Mouse (Mus musculus): ENCODE results near the gene Gabrr2. TPM values are rescaled to one million over a fixed set of nuclear protein-coding genes. Genes with fewer than 3 reads are reported as not detected.

Gene Gabrr2
- polyA plus RNA-seq, 1 experiment from 2014 or later = not detected

- H3K4me3 ChIP-seq (ENCODE audit: low read depth, low read length) = no peak overlapping the region
These were observed 10.1 kb upstream of the Gabrr2 start for GRCm38 (mm10) chr4:33052650-33053049.

GRCm38 (mm10) chr4:33054426-33054825 is 8.4 kb upstream of the Gabrr2 start:
- H3K27me3 ChIP-seq (ENCODE audit: insufficient read depth, low read length) = no peaks in the 10 kb centered on the region
- TF ChIP-seq EP300 (IDR thresholded peaks at IDR 0.05; ENCODE audit: low read depth) = no peak
- TF ChIP-seq CTCF (IDR thresholded peaks at IDR 0.05; ENCODE audit: low read depth) = no peak

More at GRCm38 (mm10) chr4:33052650-33053049, 10.1 kb upstream of the Gabrr2 start:
- no peaks in the 10 kb centered on the region for H3K9me3 ChIP-seq (ENCODE audit: low read length)
- TF ChIP-seq CTCF (IDR thresholded peaks at IDR 0.05; ENCODE audit: low read depth) (no peak), EP300 (IDR thresholded peaks at IDR 0.05; ENCODE audit: low read depth) (no peak)
- no peak overlapping the region for H3K4me2 ChIP-seq (ENCODE audit: low read depth, low read length)
- DNase-seq = peak; percentile 31
- H3K4me1 ChIP-seq (ENCODE audit: insufficient read depth) = no peaks in the 10 kb centered on the region
- no peak for ATAC-seq
- no peaks in the 10 kb centered on the region for H3K27me3 ChIP-seq (ENCODE audit: insufficient read depth, low read length)
- no peak overlapping the region for H3K27ac ChIP-seq (ENCODE audit: low read depth)
- H3K36me3 ChIP-seq (replicated peaks; ENCODE audit: insufficient read depth, low read length) = peaks cover 30% of the 10 kb centered on the region
- H3K9ac ChIP-seq (replicated peaks) = no peak overlapping the region
- 87% methylated on average over 5 of the region's 5 CpGs for WGBS (ENCODE audit: insufficient replicate concordance)

GRCm38 (mm10) chr4:33056317-33056716 is 6.5 kb upstream of the Gabrr2 start:
- H3K4me2 ChIP-seq (ENCODE audit: low read depth, low read length) = no peak overlapping the region
- peaks cover 8% of the 10 kb centered on the region for H3K36me3 ChIP-seq (replicated peaks; ENCODE audit: insufficient read depth, low read length)
- TF ChIP-seq CTCF (IDR thresholded peaks at IDR 0.05; ENCODE audit: low read depth) (no peak), EP300 (IDR thresholded peaks at IDR 0.05; ENCODE audit: low read depth) (no peak)
- H3K9ac ChIP-seq (replicated peaks) = no peak overlapping the region
- no peak overlapping the region for H3K27ac ChIP-seq (ENCODE audit: low read depth)
- ATAC-seq = no peak
- no peaks in the 10 kb centered on the region for H3K27me3 ChIP-seq (ENCODE audit: insufficient read depth, low read length)
- 77% methylated on average over 1 of the region's 1 CpGs for WGBS (ENCODE audit: insufficient replicate concordance)
- no peaks in the 10 kb centered on the region for H3K4me1 ChIP-seq (ENCODE audit: insufficient read depth)
- no peaks in the 10 kb centered on the region for H3K9me3 ChIP-seq (ENCODE audit: low read length)
- H3K4me3 ChIP-seq (ENCODE audit: low read depth, low read length) = no peak overlapping the region
- no peak for DNase-seq

More at GRCm38 (mm10) chr4:33054426-33054825, 8.4 kb upstream of the Gabrr2 start:
- H3K4me1 ChIP-seq (ENCODE audit: insufficient read depth) = no peaks in the 10 kb centered on the region
- H3K9me3 ChIP-seq (ENCODE audit: low read length) = no peaks in the 10 kb centered on the region
- no peak overlapping the region for H3K27ac ChIP-seq (ENCODE audit: low read depth)
- H3K4me3 ChIP-seq (ENCODE audit: low read depth, low read length) = no peak overlapping the region
- no peak for ATAC-seq
- no peak overlapping the region for H3K4me2 ChIP-seq (ENCODE audit: low read depth, low read length)
- peaks cover 23% of the 10 kb centered on the region for H3K36me3 ChIP-seq (replicated peaks; ENCODE audit: insufficient read depth, low read length)
- H3K9ac ChIP-seq (replicated peaks) = no peak overlapping the region
- DNase-seq = no peak

GRCm38 (mm10) chr4:33057890-33058687 is 4.7 kb upstream of the Gabrr2 start:
- Histone ChIP-seq H3K9me3 (ENCODE audit: low read length) (no peaks in the 10 kb centered on the region), H3K9ac (replicated peaks) (no peak overlapping the region), H3K27ac (ENCODE audit: low read depth) (no peak overlapping the region), H3K27me3 (ENCODE audit: insufficient read depth, low read length) (no peaks in the 10 kb centered on the region), H3K36me3 (replicated peaks; ENCODE audit: insufficient read depth, low read length) (no peaks in the 10 kb centered on the region), H3K4me1 (ENCODE audit: insufficient read depth) (no peaks in the 10 kb centered on the region), H3K4me3 (ENCODE audit: low read depth, low read length) (no peak overlapping the region), H3K4me2 (ENCODE audit: low read depth, low read length) (no peak overlapping the region)
- DNase-seq (no peak), ATAC-seq (no peak)
- WGBS (ENCODE audit: insufficient replicate concordance) = 79% methylated on average over 11 of the region's 11 CpGs
- TF ChIP-seq CTCF (IDR thresholded peaks at IDR 0.05; ENCODE audit: low read depth) (no peak), EP300 (IDR thresholded peaks at IDR 0.05; ENCODE audit: low read depth) (no peak)

GRCm38 (mm10) chr4:33061158-33061557 is 1.6 kb upstream of the Gabrr2 start:
- Histone ChIP-seq H3K9ac (replicated peaks) (no peak overlapping the region), H3K4me2 (ENCODE audit: low read depth, low read length) (no peak overlapping the region), H3K27ac (ENCODE audit: low read depth) (no peak overlapping the region), H3K9me3 (ENCODE audit: low read length) (no peaks in the 10 kb centered on the region), H3K4me1 (ENCODE audit: insufficient read depth) (peaks cover 2% of the 10 kb centered on the region; the same call in 1 of the 2 replicates), H3K4me3 (ENCODE audit: low read depth, low read length) (no peak overlapping the region), H3K27me3 (ENCODE audit: insufficient read depth, low read length) (no peaks in the 10 kb centered on the region), H3K36me3 (replicated peaks; ENCODE audit: insufficient read depth, low read length) (no peaks in the 10 kb centered on the region)
- ATAC-seq (no peak), DNase-seq (no peak)
- 33% methylated on average over 7 of the region's 7 CpGs for WGBS (ENCODE audit: insufficient replicate concordance)
- TF ChIP-seq EP300 (IDR thresholded peaks at IDR 0.05; ENCODE audit: low read depth) (no peak), CTCF (IDR thresholded peaks at IDR 0.05; ENCODE audit: low read depth) (no peak)

GRCm38 (mm10) chr4:33064986-33065385 is 2.2 kb downstream of the Gabrr2 start:
- TF ChIP-seq EP300 (IDR thresholded peaks at IDR 0.05; ENCODE audit: low read depth) = no peak
- Histone ChIP-seq H3K9ac (replicated peaks) (no peak overlapping the region), H3K27ac (ENCODE audit: low read depth) (no peak overlapping the region), H3K4me3 (ENCODE audit: low read depth, low read length) (no peak overlapping the region), H3K36me3 (replicated peaks; ENCODE audit: insufficient read depth, low read length) (no peaks in the 10 kb centered on the region), H3K4me1 (ENCODE audit: insufficient read depth) (peaks cover 2% of the 10 kb centered on the region; the same call in 1 of the 2 replicates), H3K4me2 (ENCODE audit: low read depth, low read length) (no peak overlapping the region), H3K27me3 (ENCODE audit: insufficient read depth, low read length) (no peaks in the 10 kb centered on the region), H3K9me3 (ENCODE audit: low read length) (no peaks in the 10 kb centered on the region)
- DNase-seq (no peak), ATAC-seq (no peak)
- 74% methylated on average over 6 of the region's 6 CpGs for WGBS (ENCODE audit: insufficient replicate concordance)

All from liver, postnatal 0 days (tissue).